Mouse (Mus musculus): ENCODE measurements at regions not wholly inside any gene's neighbourhood (a gene's known extent, or its start where the extent isn't known, plus 50 kb on each side); places are given as distances from the start of the nearest gene placed in this dataset.
A peak's percentile ranks its signal among the peaks of the same experiment; 100 is the strongest.

DNA sequence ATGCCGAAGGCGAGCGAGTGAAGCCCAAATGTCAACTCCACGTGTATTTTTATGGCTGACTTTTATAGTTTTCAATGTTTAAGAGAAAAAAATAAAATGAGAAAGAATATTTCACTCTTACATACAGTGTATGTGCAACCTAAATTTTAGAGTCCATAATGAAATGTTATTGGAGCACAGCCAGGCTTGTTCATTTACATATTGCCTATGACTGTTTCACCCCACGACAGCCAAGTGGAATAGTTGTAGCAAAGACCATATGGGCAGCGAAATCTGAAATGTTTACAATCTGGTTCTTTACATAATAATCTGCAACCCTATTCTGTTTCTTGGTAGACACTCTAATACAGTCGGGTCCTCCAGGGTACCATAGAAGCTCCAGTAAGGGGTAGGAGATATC is 223.3 kb upstream of the Noct start:
- H3K9ac ChIP-seq (replicated peaks) = no peak overlapping the region
- no peak for ATAC-seq (ENCODE audit: low FRiP score, low read depth)
- no peaks in the 10 kb centered on the region for H3K9me3 ChIP-seq
- no peak overlapping the region for H3K4me3 ChIP-seq
- WGBS = 92% methylated on average over 7 of the region's 7 CpGs
- no peak overlapping the region for H3K27ac ChIP-seq (replicated peaks)
- no peak overlapping the region for H3K4me2 ChIP-seq (replicated peaks)
- no peaks in the 10 kb centered on the region for H3K27me3 ChIP-seq
- peaks cover 11% of the 10 kb centered on the region for H3K4me1 ChIP-seq
- H3K36me3 ChIP-seq = no peaks in the 10 kb centered on the region

DNA sequence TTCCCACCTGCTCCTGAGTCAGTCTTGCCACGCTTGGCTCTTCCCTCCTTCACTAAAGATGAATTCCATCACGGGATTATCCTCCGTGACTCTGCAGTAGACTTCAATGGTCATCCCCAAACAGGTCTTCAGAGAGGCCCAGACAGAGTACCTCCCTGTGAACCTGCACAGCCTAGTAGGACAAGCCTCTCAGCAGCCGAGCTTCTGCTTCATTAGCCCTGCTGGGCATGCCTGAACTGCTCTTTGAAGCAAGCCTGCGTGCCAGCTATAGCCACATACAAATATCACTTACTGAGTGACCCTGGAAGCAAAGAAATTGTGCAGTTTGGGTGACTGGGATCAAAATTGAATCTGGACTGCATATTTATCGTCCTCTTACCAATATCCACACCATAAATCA is 221.6 kb upstream of the Noct start:
- H3K27ac ChIP-seq (replicated peaks) = no peak overlapping the region
- no peak overlapping the region for H3K9ac ChIP-seq (replicated peaks)
- H3K4me2 ChIP-seq (replicated peaks) = no peak overlapping the region
- WGBS = 42% methylated on average over 6 of the region's 6 CpGs
- peaks cover 11% of the 10 kb centered on the region for H3K4me1 ChIP-seq
- H3K4me3 ChIP-seq = no peak overlapping the region
- peak; percentile 38; the same call in 1 of the 2 replicates for ATAC-seq (ENCODE audit: low FRiP score, low read depth)
- H3K27me3 ChIP-seq = no peaks in the 10 kb centered on the region
- H3K36me3 ChIP-seq = no peaks in the 10 kb centered on the region
- no peaks in the 10 kb centered on the region for H3K9me3 ChIP-seq

DNA sequence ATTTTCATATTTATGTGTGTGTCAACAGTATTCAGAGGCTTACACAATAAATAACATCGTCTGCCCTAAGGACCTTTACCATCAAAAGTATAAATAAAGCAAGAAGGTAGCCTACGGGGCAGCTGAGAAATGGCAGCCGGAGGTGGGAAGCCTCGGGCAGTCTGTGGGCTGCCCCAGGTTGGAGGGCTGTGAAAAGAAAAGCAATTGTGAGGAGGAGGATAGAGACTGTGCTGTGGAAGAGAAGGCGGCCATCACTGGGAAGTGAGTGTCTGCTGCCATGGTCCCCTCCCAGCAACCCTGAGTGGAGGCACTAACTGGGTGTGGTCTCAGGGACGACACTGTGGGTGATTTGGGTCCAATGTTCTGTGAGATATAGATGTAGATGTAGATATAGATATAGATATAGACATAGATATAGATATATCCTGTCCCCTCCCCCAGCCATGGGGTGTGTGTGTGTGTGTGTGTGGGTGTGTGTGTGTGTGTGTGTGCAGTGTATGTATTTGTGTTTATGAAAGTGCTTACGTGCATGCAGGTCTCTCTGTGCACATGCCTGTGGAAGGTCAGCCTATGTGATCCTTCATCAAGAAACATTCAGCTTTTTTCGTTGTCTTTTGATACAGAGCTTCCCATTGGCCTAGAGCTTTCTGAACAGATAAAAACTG is 220.6 kb upstream of the Noct start:
- Histone ChIP-seq H3K9me3 (no peaks in the 10 kb centered on the region), H3K4me3 (no peak overlapping the region), H3K27ac (replicated peaks) (no peak overlapping the region), H3K36me3 (no peaks in the 10 kb centered on the region), H3K4me1 (peaks cover 11% of the 10 kb centered on the region), H3K9ac (replicated peaks) (no peak overlapping the region), H3K4me2 (replicated peaks) (no peak overlapping the region), H3K27me3 (no peaks in the 10 kb centered on the region)
- ATAC-seq (ENCODE audit: low FRiP score, low read depth) = no peak
- 66% methylated on average over 8 of the region's 8 CpGs for WGBS

DNA sequence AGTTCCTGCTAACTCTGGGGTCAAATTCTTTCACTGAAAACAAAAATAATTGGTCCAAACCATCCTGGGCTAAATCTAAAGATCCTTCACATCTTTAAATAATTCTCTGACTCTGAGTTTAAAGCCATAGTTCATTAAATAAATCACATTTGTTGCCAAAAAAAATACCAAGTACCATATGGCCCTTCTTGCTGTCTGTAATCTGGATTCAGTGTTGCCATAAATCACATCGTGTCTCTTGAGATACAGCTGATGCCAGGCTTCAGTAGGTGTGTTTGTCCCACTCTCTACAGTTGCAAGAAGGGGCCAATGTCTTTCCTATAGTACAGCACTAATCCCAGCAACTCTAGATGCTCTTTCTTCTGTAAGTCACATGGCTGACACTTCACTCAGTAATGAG is 220.0 kb upstream of the Noct start:
- WGBS = 94% methylated on average over 1 of the region's 1 CpGs
- no peaks in the 10 kb centered on the region for H3K27me3 ChIP-seq
- H3K9me3 ChIP-seq = no peaks in the 10 kb centered on the region
- no peak overlapping the region for H3K4me2 ChIP-seq (replicated peaks)
- no peaks in the 10 kb centered on the region for H3K36me3 ChIP-seq
- H3K9ac ChIP-seq (replicated peaks) = no peak overlapping the region
- no peak for ATAC-seq (ENCODE audit: low FRiP score, low read depth)
- H3K4me3 ChIP-seq = no peak overlapping the region
- H3K27ac ChIP-seq (replicated peaks) = no peak overlapping the region
- peaks cover 11% of the 10 kb centered on the region for H3K4me1 ChIP-seq

GRCm38 (mm10) chr3:51009098-51009497 is 215.1 kb upstream of the Noct start:
- H3K4me3 ChIP-seq = no peak overlapping the region
- H3K9me3 ChIP-seq = no peaks in the 10 kb centered on the region
- 80% methylated on average over 5 of the region's 5 CpGs for WGBS
- H3K27me3 ChIP-seq = no peaks in the 10 kb centered on the region
- H3K27ac ChIP-seq (replicated peaks) = no peak overlapping the region
- no peak overlapping the region for H3K9ac ChIP-seq (replicated peaks)
- ATAC-seq (ENCODE audit: low FRiP score, low read depth) = no peak
- no peaks in the 10 kb centered on the region for H3K4me1 ChIP-seq
- H3K4me2 ChIP-seq (replicated peaks) = no peak overlapping the region
- H3K36me3 ChIP-seq = no peaks in the 10 kb centered on the region

DNA sequence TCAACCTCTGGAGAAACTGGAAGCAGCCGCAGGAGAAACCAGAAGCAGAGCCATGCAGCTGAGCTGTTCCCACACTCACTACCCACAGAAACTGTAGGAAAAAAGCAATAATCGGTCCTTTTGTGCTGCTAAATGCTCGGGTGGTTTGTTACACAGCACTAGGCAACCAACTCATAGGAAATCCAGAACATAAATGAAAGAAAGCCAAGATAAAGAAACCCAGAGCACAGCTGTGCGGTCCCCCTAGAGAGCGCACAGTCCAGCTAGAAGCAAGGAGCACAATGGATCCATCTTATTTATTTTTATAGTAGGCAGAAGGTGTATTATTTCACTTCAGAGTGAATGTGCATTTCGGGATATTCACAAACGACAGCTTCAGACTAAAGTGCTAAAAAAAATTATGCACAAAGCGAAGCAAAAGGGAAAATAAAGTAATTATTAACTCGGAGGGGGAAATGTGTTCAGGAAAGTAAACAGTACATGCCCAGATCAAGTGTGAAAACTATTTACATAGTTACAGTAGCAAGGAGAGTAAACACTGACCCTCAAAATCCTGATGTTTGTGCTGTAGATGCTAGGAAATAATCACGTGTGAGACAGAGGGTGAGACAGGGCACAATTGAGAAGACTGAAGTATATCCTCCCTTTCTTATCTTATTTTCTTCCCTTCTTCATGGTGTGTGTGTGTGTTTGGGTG is 204.4 kb upstream of the Noct start:
- 63% methylated on average over 10 of the region's 10 CpGs for WGBS
- Histone ChIP-seq H3K9ac (replicated peaks) (no peak overlapping the region), H3K4me3 (no peak overlapping the region), H3K36me3 (no peaks in the 10 kb centered on the region), H3K27ac (replicated peaks) (peak overlapping the region; percentile 11; the same call in 1 of the 2 replicates), H3K27me3 (no peaks in the 10 kb centered on the region), H3K4me2 (replicated peaks) (no peak overlapping the region), H3K4me1 (peaks cover 3% of the 10 kb centered on the region; the same call in 1 of the 2 replicates), H3K9me3 (no peaks in the 10 kb centered on the region)
- ATAC-seq (ENCODE audit: low FRiP score, low read depth) = no peak

DNA sequence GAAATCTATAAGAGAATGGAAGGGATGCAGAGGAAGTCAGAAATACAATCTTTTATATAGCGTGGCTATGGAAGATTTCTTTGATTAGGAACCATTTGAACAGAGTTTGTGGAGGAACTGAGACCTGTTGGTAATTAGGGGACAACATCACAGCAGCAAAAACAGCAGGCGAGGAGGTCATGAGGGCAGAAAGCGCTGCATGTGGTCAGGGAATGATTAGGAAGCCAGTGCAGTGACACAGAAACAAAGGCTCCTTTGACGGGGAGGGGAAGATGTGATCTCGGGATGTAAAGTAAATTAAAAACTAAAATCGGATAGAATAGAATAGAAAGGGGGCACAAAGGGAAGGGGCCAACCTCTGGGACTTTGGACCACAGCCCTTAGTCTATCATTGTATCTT is 199.6 kb upstream of the Noct start:
- peaks cover 4% of the 10 kb centered on the region; the same call in 1 of the 2 replicates for H3K4me1 ChIP-seq
- H3K4me3 ChIP-seq = no peak overlapping the region
- no peak overlapping the region for H3K27ac ChIP-seq (replicated peaks)
- no peak for ATAC-seq (ENCODE audit: low FRiP score, low read depth)
- no peak overlapping the region for H3K4me2 ChIP-seq (replicated peaks)
- no peaks in the 10 kb centered on the region for H3K27me3 ChIP-seq
- no peak overlapping the region for H3K9ac ChIP-seq (replicated peaks)
- H3K36me3 ChIP-seq = no peaks in the 10 kb centered on the region
- no peaks in the 10 kb centered on the region for H3K9me3 ChIP-seq
- 29% methylated on average over 6 of the region's 6 CpGs for WGBS

DNA sequence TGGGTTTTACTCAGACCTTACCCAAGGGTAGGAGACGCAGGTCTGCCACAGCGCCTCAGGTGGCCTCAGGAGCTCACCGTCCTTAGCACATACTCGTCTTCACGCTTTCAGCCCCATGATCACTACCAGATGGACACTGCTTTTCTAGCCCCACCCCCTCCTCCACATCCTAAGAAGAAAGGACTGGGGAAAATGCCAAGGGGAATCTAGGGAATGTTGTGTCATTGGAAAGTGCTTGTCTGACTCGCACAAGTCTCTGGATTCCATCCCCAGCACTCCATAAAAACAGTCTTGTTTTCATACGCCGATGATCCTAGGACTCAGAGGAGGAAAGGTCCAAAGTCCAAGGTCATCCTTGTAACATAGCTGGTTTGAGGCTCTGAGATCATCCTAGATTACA is 192.4 kb upstream of the Noct start:
- H3K4me2 ChIP-seq (replicated peaks) = no peak overlapping the region
- no peak for ATAC-seq (ENCODE audit: low FRiP score, low read depth)
- no peak overlapping the region for H3K27ac ChIP-seq (replicated peaks)
- 85% methylated on average over 8 of the region's 8 CpGs for whole genome bisulfite sequencing
- H3K9ac ChIP-seq (replicated peaks) = no peak overlapping the region
- peaks cover 2% of the 10 kb centered on the region; the same call in 1 of the 2 replicates for H3K4me1 ChIP-seq
- H3K36me3 ChIP-seq = no peaks in the 10 kb centered on the region
- no peak overlapping the region for H3K4me3 ChIP-seq
- H3K27me3 ChIP-seq = no peaks in the 10 kb centered on the region
- H3K9me3 ChIP-seq = no peaks in the 10 kb centered on the region

GRCm38 (mm10) chr3:51033292-51033691 is 191.0 kb upstream of the Noct start:
- no peaks in the 10 kb centered on the region for H3K9me3 ChIP-seq
- no peaks in the 10 kb centered on the region for H3K27me3 ChIP-seq
- H3K27ac ChIP-seq (replicated peaks) = no peak overlapping the region
- H3K36me3 ChIP-seq = no peaks in the 10 kb centered on the region
- H3K4me2 ChIP-seq (replicated peaks) = no peak overlapping the region
- no peak overlapping the region for H3K4me3 ChIP-seq
- 87% methylated on average over 2 of the region's 2 CpGs for WGBS
- 0 out of 2 replicates have a peak, but pooled peaks have one; percentile 38 for ATAC-seq (ENCODE audit: low FRiP score, low read depth)
- no peak overlapping the region for H3K9ac ChIP-seq (replicated peaks)
- H3K4me1 ChIP-seq = peaks cover 2% of the 10 kb centered on the region; the same call in 1 of the 2 replicates

DNA sequence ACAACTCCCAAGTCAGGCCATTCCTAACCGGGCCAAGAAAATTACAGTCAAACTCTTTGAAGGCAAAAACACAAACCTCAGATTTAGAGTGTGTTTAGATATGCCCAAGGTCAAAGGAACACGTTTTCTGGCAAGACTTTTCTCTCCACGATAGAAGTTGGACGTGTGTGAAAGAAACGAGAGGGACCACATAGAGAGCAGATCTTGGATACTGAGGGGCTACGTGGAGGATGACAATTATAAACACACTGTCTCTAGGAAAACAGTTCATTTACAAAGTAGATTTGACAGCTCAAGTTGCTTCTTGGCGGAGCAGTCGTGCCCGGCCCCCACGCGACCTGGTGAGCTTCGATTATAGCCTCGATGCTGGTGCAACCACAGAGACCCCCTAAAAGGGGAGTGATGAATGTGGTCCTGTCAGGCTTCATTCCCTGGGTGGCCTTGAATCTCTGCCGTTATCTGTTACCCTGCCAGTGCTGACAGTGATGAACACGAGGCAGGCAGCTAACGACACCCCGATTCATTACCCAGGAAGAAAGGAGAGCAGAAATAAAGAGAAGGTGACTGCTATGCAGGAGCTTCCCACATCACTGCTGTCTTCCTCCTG is 187.4 kb upstream of the Noct start:
- no peaks in the 10 kb centered on the region for H3K36me3 ChIP-seq
- peaks cover 9% of the 10 kb centered on the region for H3K4me1 ChIP-seq
- H3K27me3 ChIP-seq = no peaks in the 10 kb centered on the region
- H3K9ac ChIP-seq (replicated peaks) = no peak overlapping the region
- H3K9me3 ChIP-seq = no peaks in the 10 kb centered on the region
- no peak overlapping the region for H3K27ac ChIP-seq (replicated peaks)
- WGBS = 83% methylated on average over 17 of the region's 17 CpGs
- H3K4me3 ChIP-seq = no peak overlapping the region
- no peak overlapping the region for H3K4me2 ChIP-seq (replicated peaks)
- no peak for ATAC-seq (ENCODE audit: low FRiP score, low read depth)

DNA sequence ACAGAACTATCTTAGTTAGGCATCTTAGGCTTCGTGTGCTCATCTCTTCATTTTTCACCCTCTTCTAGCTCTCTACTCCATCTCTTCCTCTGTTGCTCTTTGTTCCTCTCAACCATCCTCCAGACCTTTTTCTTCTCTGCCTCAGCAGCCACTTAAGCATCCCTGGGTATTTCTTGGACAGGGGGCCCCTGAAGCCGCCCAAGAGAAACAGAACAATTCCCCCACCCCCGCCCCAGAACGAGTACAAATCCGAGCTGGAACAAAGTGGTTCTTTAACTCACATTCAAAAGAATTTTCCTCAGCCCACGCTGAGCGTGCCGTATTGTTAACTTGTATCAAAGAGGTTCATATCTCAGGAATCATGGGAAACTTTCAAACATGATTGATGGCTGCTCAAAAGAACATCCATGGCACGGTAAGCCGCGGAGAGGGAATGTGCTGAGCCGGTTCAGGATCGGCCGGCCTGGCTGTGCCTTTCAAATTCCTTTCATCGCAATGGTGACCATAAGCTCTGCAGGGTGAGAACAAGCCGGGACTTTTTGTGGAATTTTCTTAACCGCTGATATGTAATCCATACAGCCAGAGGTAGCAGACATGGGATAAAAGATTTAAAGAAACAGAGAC is 181.9 kb upstream of the Noct start:
- H3K9ac ChIP-seq (replicated peaks) = no peak overlapping the region
- H3K9me3 ChIP-seq = no peaks in the 10 kb centered on the region
- peaks cover 12% of the 10 kb centered on the region for H3K4me1 ChIP-seq
- H3K36me3 ChIP-seq = no peaks in the 10 kb centered on the region
- peak overlapping the region; percentile 56 for H3K27ac ChIP-seq (replicated peaks)
- H3K4me2 ChIP-seq (replicated peaks) = 0 out of 2 replicates have a peak overlapping the region, but pooled peaks have one; percentile 5
- H3K4me3 ChIP-seq = no peak overlapping the region
- 38% methylated on average over 17 of the region's 17 CpGs for WGBS
- H3K27me3 ChIP-seq = no peaks in the 10 kb centered on the region
- ATAC-seq (ENCODE audit: low FRiP score, low read depth) = peak; percentile 80

DNA sequence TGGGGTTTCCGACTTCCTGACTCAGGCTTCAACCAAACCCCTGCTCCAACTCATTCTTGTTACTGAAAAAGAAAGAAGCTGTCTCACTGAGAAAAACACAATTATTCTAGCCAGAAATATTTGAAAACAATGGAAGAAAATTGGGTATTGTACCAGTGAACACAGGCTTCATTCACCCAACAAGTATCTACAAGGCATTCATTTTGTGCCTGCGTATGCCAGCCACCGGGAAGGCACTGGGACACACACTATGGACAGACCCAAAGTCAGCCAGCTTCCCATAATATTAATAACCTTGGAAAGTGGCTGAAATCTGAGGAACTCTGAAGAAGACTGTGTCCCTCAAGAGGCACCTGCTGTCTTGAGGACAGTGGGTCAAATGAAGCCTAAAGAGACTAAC is 175.5 kb upstream of the Noct start:
- Histone ChIP-seq H3K27ac (replicated peaks) (no peak overlapping the region), H3K36me3 (no peaks in the 10 kb centered on the region), H3K27me3 (no peaks in the 10 kb centered on the region), H3K9me3 (no peaks in the 10 kb centered on the region), H3K4me2 (replicated peaks) (no peak overlapping the region), H3K4me1 (no peaks in the 10 kb centered on the region), H3K9ac (replicated peaks) (no peak overlapping the region), H3K4me3 (no peak overlapping the region)
- WGBS = 97% methylated on average over 3 of the region's 3 CpGs
- no peak for ATAC-seq (ENCODE audit: low FRiP score, low read depth)

Measured in midbrain, embryonic 12.5 days (tissue).